Mouse (Mus musculus) left cerebral cortex, postnatal 25 days (tissue): ENCODE data around the gene Ncan. TPM values are rescaled to one million over a fixed set of nuclear protein-coding genes. Genes with fewer than 3 reads are reported as not detected.

Source experiments
- microRNA-seq, 2 experiments: library from miRNA; unstranded; fragments of <30 nt; microRNA quantifications; one replicate each; pipeline ENCODE4 v1.2.0; 2022
- total RNA-seq, 2 experiments: library from RNA; stranded (reverse); gene quantifications; 2 replicates each; pipeline ENCODE4 v1.2.3; 2021

Gene Ncan
- total RNA-seq, 2 experiments from 2014 or later: 219 to 220 TPM

Small RNAs within 50 kb of the gene (microRNA-seq; reads per million reads assigned to microRNA genes)
- gene Mir7066: 15.1 to 22.5 reads per million in 2 experiments

Other genes starting within 250 kb of the Ncan start
- 1 to 10 TPM in 1 of 2 experiments, under 1 TPM in 1; 0.76 to 1.1 TPM for gene Cilp2, start 233.2 kb downstream of the Ncan start, total RNA-seq
- gene Tssk6, start 218.7 kb downstream of the Ncan start, total RNA-seq: under 1 TPM; 0.53 to 0.66 TPM
- gene Ndufa13, start 218.3 kb downstream of the Ncan start, total RNA-seq: 100 to 1,000 TPM; 153 to 154 TPM
- gene Yjefn3, start 218.2 kb downstream of the Ncan start, total RNA-seq: 10 to 100 TPM; 21.6 to 23.7 TPM
- gene Gatad2a, start 124.5 kb downstream of the Ncan start, total RNA-seq: 10 to 100 TPM; 24.0 to 27.9 TPM
- 10 to 100 TPM; 78.9 to 80.3 TPM for gene Mau2, start 78.1 kb downstream of the Ncan start, total RNA-seq
- gene Sugp1, start 78.1 kb downstream of the Ncan start, total RNA-seq: 10 to 100 TPM; 46.5 to 47.5 TPM
- 1 to 10 TPM; 3.0 to 3.4 TPM for gene Tm6sf2, start 47.9 kb downstream of the Ncan start, total RNA-seq
- 10 to 100 TPM; 62.6 to 71.8 TPM for gene Hapln4, start 37.4 kb downstream of the Ncan start, total RNA-seq
- 10 to 100 TPM; 21.7 to 21.9 TPM for gene Nr2c2ap, start 10.5 kb upstream of the Ncan start, total RNA-seq
- 10 to 100 TPM; 10.2 to 12.4 TPM for gene Rfxank, start 18.3 kb upstream of the Ncan start, total RNA-seq
- 10 to 100 TPM; 46.8 to 51.0 TPM for gene Borcs8, start 18.6 kb upstream of the Ncan start, total RNA-seq
- gene Mef2b, start 18.8 kb upstream of the Ncan start, total RNA-seq: under 1 TPM in 1 of 2 experiments, not detected in 1; 0.57 TPM
- gene Tmem161a, start 51.5 kb upstream of the Ncan start, total RNA-seq: 10 to 100 TPM; 44.1 to 50.8 TPM
- gene Slc25a42, start 91.4 kb upstream of the Ncan start, total RNA-seq: 10 to 100 TPM; 33.5 to 36.5 TPM
- gene Sugp2, start 113.4 kb upstream of the Ncan start, total RNA-seq: 100 to 1,000 TPM; 118 to 122 TPM
- 10 to 100 TPM; 41.7 to 46.3 TPM for gene Armc6, start 113.6 kb upstream of the Ncan start, total RNA-seq
- gene Homer3, start 162.0 kb upstream of the Ncan start, total RNA-seq: 1 to 10 TPM; 6.5 to 9.2 TPM
- 10 to 100 TPM; 42.3 to 42.5 TPM for gene Ddx49, start 181.6 kb upstream of the Ncan start, total RNA-seq
- 100 to 1,000 TPM; 123 to 125 TPM for gene Cope, start 181.6 kb upstream of the Ncan start, total RNA-seq
- 100 to 1,000 TPM; 105 to 111 TPM for gene Cers1, start 194.9 kb upstream of the Ncan start, total RNA-seq
- gene Gdf1, start 208.9 kb upstream of the Ncan start, total RNA-seq: 10 to 100 TPM; 17.7 to 18.9 TPM
- gene Upf1, start 232.4 kb upstream of the Ncan start, total RNA-seq: 10 to 100 TPM; 58.2 to 61.6 TPM